Mouse (Mus musculus) stomach, postnatal 0 days (tissue): ENCODE measurements around the gene Actr1a.

ENCODE experiments used
- CTCF ChIP-seq: IDR thresholded peaks from 2 replicates; pipeline ENCODE4 v1.5.1; 2016; ENCODE audit warnings: antibody characterized with exemption, low read depth, mild to moderate bottlenecking, moderate library complexity
- EP300 ChIP-seq: optimal IDR thresholded peaks from 2 replicates; pipeline ENCODE3; 2016; ENCODE audit warnings: antibody characterized with exemption

- TF ChIP-seq CTCF (no peak), EP300 (no peak)
Observed at GRCm38 (mm10) chr19:46327531-46328064, 68.0 kb downstream of the Actr1a start.
